Mouse (Mus musculus): ENCODE measurements around the gene Rpl41. TPM values are rescaled to one million over a fixed set of nuclear protein-coding genes. Genes with fewer than 3 reads are reported as not detected.

Rpl41 gene
- polyA plus RNA-seq, 1 experiment: 2,223 TPM

GRCm38 (mm10) chr10:128547361-128548032 is 1.6 kb downstream of the Rpl41 start, which contains the start of gene Zc3h10:
Zc3h10 (minus strand) TSS chr10:128547774.
- DNase-seq (ENCODE audit: low read depth): peak; percentile 100
- TF ChIP-seq POLR2A (IDR thresholded peaks at IDR 0.05; ENCODE audit: borderline replicate concordance, extremely low read depth, insufficient read depth, insufficient read length, poor library complexity, severe bottlenecking) (peak; percentile 74; the same call in 1 of the 2 replicates), CTCF (IDR thresholded peaks at IDR 0.05; ENCODE audit: borderline replicate concordance, extremely low read depth, insufficient read depth, insufficient read length) (no peak)

DNA sequence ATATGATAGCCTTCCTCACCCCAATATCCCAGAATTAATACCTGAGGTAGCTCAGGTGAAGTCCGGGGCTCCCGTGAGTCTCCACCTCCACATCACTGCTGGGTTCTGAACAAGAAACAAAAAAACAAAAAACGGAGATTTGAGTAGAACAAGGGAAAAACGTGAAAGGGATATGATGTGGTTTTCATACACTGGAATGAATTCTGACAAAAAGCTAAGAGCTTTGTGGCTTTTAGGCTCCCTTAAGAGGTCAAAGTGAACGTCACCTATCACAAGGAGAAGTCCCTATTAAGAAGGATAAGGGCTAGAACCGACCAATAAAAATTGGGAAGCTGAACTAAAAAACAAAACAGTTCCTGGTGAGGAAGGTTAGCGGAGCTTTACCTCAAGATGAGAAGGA is 2.3 kb downstream of the Rpl41 start:
- TF ChIP-seq CTCF (IDR thresholded peaks at IDR 0.05; ENCODE audit: borderline replicate concordance, extremely low read depth, insufficient read depth, insufficient read length) (no peak), POLR2A (IDR thresholded peaks at IDR 0.05; ENCODE audit: borderline replicate concordance, extremely low read depth, insufficient read depth, insufficient read length, poor library complexity, severe bottlenecking) (no peak)
- no peak for DNase-seq (ENCODE audit: low read depth)

- TF ChIP-seq POLR2A (IDR thresholded peaks at IDR 0.05; ENCODE audit: borderline replicate concordance, extremely low read depth, insufficient read depth, insufficient read length, poor library complexity, severe bottlenecking): no peak
- TF ChIP-seq CTCF (IDR thresholded peaks at IDR 0.05; ENCODE audit: borderline replicate concordance, extremely low read depth, insufficient read depth, insufficient read length): peak; percentile 51; the same call in 1 of the 2 replicates
- DNase-seq (ENCODE audit: low read depth): peak; percentile 78
Measured at GRCm38 (mm10) chr10:128546361-128546760, 2.7 kb downstream of the Rpl41 start.

GRCm38 (mm10) chr10:128545570-128545898 is 3.6 kb downstream of the Rpl41 start:
- TF ChIP-seq POLR2A (IDR thresholded peaks at IDR 0.05; ENCODE audit: borderline replicate concordance, extremely low read depth, insufficient read depth, insufficient read length, poor library complexity, severe bottlenecking): no peak
- TF ChIP-seq CTCF (IDR thresholded peaks at IDR 0.05; ENCODE audit: borderline replicate concordance, extremely low read depth, insufficient read depth, insufficient read length): no peak
- no peak for DNase-seq (ENCODE audit: low read depth)

GRCm38 (mm10) chr10:128544674-128545569 is 4.2 kb downstream of the Rpl41 start:
- no peak for TF ChIP-seq CTCF (IDR thresholded peaks at IDR 0.05; ENCODE audit: borderline replicate concordance, extremely low read depth, insufficient read depth, insufficient read length)
- TF ChIP-seq POLR2A (IDR thresholded peaks at IDR 0.05; ENCODE audit: borderline replicate concordance, extremely low read depth, insufficient read depth, insufficient read length, poor library complexity, severe bottlenecking): no peak
- DNase-seq (ENCODE audit: low read depth): no peak

- no peak for DNase-seq (ENCODE audit: low read depth)
- TF ChIP-seq CTCF (IDR thresholded peaks at IDR 0.05; ENCODE audit: borderline replicate concordance, extremely low read depth, insufficient read depth, insufficient read length): no peak
- no peak for TF ChIP-seq POLR2A (IDR thresholded peaks at IDR 0.05; ENCODE audit: borderline replicate concordance, extremely low read depth, insufficient read depth, insufficient read length, poor library complexity, severe bottlenecking)
Measured at GRCm38 (mm10) chr10:128544151-128544657, 4.9 kb downstream of the Rpl41 start.

DNA sequence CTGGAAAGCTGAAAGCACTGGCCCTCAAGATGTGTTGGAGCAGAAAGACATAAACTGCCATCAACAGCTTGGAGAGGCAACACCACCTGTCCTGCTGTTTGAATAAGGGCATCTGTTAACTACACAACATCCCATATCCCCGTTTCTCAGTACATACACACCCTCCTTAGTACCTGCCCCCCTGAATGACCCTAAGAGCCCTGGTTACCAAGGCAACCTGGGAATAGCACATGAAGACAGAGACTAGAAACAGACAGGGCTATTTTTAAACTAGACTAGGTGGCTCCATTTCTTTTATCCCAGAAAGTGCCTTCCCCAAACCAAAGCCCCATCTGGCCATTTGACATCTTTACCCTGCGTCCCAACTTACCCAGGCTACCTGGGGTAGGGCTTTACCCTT is 6.0 kb downstream of the Rpl41 start:
- TF ChIP-seq POLR2A (IDR thresholded peaks at IDR 0.05; ENCODE audit: borderline replicate concordance, extremely low read depth, insufficient read depth, insufficient read length, poor library complexity, severe bottlenecking) (no peak), CTCF (IDR thresholded peaks at IDR 0.05; ENCODE audit: borderline replicate concordance, extremely low read depth, insufficient read depth, insufficient read length) (no peak)
- no peak for DNase-seq (ENCODE audit: low read depth)

GRCm38 (mm10) chr10:128538340-128538870 is 10.7 kb downstream of the Rpl41 start:
- no peak for DNase-seq (ENCODE audit: low read depth)
- no peak for TF ChIP-seq POLR2A (IDR thresholded peaks at IDR 0.05; ENCODE audit: borderline replicate concordance, extremely low read depth, insufficient read depth, insufficient read length, poor library complexity, severe bottlenecking)
- no peak for TF ChIP-seq CTCF (IDR thresholded peaks at IDR 0.05; ENCODE audit: borderline replicate concordance, extremely low read depth, insufficient read depth, insufficient read length)

- TF ChIP-seq POLR2A (IDR thresholded peaks at IDR 0.05; ENCODE audit: borderline replicate concordance, extremely low read depth, insufficient read depth, insufficient read length, poor library complexity, severe bottlenecking): no peak
- peak; percentile 89 for TF ChIP-seq CTCF (IDR thresholded peaks at IDR 0.05; ENCODE audit: borderline replicate concordance, extremely low read depth, insufficient read depth, insufficient read length)
- peak; percentile 91 for DNase-seq (ENCODE audit: low read depth)
Measured at GRCm38 (mm10) chr10:128536266-128536940, 12.7 kb downstream of the Rpl41 start.

DNA sequence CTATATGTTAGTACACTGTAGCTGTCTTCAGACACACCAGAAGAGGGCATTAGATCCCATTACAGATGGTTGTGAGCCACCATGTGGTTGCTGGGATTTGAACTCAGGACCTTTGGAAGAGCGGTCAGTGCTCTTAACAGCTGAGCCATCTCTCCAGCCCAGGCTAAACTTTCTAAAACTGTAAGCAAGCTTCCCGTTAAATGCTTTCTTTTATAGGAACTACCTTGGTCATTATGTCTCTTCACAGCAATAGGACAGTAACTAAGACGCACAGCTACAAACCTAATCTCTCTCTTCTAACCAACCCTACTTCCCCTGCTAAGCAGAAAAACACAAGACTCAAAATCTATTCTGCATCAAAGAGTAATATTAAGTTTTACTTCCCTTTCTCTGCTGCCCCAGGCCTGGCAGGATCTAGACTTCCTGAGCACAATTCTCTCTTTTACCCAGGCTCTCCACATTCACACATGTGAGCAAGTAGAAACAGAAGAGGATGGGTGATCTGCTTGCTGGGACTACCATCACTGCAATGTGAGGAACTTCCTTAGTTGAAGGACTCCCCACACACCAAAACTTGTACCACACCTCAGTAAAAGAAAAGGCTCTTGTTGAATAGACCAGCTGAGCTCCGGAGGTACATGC is 13.4 kb downstream of the Rpl41 start:
- no peak for TF ChIP-seq CTCF (IDR thresholded peaks at IDR 0.05; ENCODE audit: borderline replicate concordance, extremely low read depth, insufficient read depth, insufficient read length)
- TF ChIP-seq POLR2A (IDR thresholded peaks at IDR 0.05; ENCODE audit: borderline replicate concordance, extremely low read depth, insufficient read depth, insufficient read length, poor library complexity, severe bottlenecking): no peak
- no peak for DNase-seq (ENCODE audit: low read depth)
